Mouse (Mus musculus) spleen, postnatal 10 days (tissue): ENCODE measurements around the gene Pecr.
"Not testable (repeated sequence)": the region's sequence is repeated elsewhere in the genome, so short reads cannot be mapped to it uniquely, and the experiment has no call there.

Source experiments
- DNase-seq, 2 experiments: peaks; one replicate each; pipeline ENCODE4 v3.0.0; 2021 to 2022; ENCODE audit warnings: low spot score in 2 of 2

Pecr gene

DNA sequence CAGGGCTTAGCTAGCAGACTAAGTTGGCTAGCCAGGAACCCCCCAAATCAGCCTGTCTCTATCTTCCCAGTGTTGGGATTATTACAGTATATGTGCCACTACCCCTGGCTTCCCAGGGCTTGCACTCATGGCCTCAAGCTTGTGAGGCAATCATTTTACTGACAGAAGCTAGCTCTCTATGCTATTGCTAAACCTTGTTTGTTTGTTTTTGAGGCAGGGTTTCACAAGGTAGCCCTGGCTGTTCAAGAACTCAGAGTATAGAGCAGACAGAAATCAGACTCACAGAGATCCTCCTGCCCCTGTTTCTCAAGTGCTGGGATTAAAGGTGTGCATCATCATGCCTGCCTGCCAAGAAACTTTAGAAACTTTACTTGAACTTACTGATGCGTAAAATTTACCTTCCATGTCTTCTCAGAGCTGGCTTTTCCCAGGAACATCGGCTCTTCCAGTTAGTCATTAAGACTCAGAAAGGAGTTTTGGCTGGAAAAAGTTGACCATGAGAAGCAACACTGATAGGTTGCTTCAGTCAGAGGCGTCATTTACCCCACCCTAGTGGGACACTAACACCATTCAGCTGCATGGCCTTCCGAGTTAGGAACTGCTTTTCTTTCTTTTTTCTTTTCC is 4.5 kb upstream of the Pecr start:
- DNase-seq: no peak

DNA sequence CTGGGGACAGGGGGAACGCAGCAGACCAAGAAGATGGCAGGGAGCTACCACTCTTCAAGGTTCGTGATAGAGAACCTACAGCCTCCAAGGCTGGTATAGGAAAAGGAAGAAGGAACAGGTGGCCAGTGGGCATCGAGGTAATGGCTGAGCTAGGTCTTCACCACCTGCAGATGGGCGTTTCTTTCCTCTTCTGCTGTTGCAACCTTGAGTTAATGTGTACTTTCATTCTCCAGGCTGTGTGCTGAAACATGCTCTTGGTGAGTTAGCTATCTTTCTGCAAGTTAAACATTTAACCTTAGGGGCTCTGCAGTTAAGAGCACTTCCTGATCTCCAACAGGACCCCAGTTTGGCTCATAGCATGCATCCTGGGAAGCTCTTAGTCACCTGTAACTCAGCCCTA is 3.8 kb upstream of the Pecr start:
- DNase-seq: no peak

DNA sequence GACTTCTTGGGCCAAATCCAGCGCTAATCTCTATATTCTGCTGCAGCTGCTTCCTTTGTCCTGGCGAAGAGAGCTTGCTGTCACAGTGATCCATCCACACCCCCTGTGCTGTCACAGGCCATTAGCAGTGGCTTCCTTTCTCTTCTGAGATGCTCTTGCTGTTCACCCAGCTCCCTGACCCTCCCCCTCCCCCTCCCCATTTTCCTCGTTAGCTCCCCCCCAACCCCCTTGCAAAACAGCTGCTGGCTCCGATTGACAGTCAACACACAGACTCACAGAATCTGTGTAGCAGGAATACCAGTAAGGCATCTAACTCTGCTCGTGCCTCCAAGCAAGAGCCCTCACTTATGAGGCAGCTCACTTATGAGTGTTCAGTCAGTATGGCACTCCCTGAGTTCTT is 2.8 kb upstream of the Pecr start:
- no peak for DNase-seq

DNA sequence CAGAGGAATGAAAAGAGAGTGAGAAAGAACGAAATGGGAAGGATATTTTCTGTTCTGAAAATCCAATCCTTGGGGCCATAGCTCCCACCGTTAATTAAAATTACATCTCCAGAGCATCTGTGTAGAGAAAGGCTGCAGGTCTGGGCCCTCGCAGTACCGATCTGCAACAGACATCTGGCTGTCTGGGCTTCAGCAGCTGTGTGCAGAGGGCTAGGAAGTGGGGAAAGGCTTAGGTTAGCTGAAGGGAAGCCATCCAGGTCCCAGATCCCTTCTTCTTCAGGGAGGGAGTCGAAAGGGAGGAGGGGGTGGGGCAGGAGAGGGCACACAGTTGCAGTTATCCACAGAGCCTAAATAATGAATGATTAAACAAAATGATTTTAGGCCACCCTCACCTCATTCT is 425 bp upstream of the Pecr start:
- no peak for DNase-seq

DNA sequence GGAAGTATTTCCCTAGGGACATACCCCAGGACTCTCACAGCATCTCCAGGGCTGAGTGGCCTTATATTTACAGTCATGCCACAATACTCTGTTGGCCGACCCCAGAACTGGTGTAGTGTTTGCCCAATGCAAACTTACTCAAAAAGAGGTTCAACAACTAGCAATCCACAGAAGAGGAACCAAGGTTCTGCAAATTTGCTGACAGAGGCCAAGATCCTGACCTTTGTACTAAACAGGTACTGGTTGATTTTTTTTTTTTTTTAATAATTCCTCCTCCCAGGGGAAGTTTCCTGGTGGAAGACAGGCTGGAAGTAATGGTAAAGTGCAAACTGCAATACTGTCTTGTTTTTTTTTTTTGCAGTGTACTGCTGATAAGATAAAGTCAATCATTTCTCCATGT is 1.5 kb downstream of the Pecr start:
- no peak for DNase-seq

DNA sequence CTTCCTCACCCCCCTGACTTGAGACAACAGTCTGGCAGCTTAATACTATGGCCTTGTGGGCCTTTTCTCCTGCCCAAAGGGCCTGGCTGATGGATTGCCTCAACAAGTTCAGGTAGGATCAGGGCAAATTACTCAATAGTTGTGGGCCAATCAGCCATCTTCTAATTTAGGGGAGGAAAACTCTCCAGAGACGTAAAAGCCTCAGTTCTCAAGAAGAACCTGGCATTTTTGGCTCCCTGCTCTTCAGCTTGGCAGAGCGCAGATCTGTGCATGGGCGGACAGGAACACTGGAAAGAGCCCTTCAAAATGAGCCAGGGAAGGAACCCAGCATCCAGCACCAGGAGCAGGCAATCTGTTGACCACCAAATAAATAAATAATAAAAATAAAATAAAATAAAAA is 6.0 kb downstream of the Pecr start:
- no peak for DNase-seq

DNA sequence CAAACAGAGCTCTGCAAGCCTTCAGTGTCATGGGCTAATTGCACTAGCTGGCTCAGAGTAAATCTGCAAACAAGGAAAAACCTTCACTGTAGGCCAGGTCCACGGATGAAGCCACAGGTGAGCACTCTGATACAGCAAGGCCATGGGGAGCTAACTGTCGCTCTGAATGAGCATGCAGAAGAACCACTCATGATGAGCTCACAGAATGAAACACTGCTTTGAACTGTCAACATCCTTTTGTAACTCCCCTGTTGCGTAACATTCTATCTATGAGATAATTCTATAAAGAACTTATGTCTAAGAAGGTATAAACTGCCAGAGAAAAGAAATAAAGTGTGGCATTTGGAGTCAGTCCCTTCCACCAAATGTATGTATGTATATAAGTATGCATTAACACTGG is 21.0 kb downstream of the Pecr start:
- DNase-seq: no peak

DNA sequence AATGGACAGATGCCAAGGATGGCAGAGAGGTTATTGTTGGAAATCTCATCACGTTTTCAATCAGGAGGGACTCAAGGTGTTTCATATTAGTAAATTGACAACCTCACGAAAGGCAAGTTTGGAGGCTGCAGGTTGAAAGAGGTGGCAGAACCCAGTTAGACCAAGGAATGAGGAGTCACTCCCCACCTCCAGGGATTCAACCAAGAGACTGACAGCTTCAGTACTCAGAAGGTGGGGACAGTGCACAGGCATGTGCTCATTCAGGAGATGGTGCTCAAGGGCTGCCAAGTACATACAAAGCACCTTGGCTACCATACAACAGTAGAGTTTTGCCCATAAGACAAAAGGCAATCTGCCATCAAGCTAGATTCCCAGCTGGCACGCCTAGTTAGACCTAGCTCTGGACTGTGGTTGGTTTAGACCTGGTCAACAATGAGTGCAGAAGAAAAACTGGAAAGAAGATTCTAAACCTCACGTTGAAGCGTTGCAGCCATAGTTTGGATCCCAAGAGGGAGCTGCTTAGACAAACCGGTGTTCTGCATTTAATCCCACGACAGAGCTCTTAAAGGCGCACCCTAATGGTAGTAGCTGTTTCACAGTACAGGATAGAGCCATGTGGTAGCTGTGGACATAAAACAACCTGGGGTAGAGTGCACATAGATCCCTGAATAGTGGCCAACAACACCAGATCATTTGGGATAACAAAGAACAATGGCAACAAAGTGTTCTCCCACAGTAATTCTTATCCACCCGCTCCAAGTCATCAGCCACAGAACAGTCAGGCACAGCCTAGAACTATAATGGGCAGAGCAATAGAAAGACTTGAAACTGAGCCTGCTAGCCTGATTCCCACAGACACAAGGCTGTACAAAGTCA is 27.5 kb downstream of the Pecr start:
- DNase-seq: no peak

DNA sequence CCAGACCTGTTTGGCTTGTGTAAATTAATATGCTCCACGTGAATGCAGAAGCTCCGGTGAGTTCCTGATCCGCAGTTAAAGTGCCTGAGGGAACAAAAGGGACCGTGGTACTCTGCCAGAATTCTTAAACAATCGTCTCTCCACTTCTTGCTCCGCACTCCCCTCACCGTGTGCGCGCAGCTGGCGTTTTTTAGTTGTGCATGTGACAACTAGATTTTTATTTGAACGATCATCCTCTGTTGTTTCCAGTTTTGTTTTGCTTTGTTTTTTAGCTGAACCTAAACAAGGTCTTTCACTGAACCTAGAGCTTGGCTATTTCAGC is 28.3 kb downstream of the Pecr start:
- no peak for DNase-seq

DNA sequence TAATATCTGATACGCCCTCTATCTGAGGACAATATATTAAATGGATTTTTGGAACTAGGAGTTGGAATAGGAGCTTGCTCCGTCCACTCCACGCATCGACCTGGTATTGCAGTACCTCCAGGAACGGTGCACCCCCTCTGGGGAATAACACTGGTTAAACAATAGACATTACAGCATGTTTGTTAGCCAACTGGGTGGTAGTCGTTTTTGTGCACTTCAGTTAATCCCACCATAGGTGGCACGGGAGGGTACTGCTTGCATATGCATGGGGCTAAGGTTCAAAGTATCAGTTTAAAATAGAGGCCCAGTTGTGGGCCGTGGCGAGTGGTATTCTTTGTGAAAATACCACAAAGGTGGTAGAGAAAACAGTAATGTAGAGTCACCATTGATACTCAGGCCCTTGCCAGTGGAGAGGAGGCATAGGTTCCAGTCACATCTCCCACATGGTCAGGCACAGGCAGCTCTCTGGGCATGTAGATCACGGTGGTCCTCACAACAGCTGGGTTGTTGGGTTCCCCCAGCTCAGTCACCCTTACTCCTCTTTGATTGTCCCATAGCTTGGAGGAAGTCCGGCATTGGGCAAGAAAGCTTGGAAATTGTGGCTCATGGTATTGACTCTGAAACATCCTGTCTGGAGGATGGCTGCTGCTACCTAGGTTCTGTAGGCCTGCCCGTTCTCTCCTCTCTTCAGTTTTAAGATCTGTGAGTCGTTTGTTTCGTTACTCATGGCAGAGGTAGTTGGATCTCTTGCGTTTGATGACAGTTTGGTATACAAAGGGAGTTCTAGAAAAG is 28.9 kb downstream of the Pecr start:
- peak; percentile 10 to 59 for DNase-seq

DNA sequence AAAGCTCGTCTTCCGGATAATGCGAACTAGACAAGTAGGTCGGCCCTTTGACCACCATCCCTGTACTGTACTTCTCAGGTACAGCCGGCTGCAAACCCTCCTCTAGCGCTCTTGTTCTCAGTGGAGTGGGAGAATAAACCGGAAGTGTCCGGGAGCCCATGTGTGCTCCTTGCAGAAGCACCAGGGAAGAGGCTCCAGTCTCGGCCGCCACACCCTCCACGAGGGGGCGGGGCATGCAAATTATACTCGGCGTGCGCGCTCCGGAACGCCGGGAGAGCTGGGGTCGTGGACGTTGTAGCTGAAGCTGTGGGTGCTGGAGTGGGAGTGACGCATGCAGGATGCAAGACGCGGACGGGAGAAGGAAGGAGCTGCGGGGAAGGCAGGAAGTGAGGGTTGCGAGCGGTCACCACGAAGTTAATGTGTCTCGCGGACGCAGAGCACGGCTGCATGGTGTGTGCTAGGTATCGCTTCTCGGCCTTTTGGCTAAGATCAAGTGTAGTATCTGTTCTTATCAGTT is 29.5 kb downstream of the Pecr start:
- peak; percentile 74 to 89 for DNase-seq

DNA sequence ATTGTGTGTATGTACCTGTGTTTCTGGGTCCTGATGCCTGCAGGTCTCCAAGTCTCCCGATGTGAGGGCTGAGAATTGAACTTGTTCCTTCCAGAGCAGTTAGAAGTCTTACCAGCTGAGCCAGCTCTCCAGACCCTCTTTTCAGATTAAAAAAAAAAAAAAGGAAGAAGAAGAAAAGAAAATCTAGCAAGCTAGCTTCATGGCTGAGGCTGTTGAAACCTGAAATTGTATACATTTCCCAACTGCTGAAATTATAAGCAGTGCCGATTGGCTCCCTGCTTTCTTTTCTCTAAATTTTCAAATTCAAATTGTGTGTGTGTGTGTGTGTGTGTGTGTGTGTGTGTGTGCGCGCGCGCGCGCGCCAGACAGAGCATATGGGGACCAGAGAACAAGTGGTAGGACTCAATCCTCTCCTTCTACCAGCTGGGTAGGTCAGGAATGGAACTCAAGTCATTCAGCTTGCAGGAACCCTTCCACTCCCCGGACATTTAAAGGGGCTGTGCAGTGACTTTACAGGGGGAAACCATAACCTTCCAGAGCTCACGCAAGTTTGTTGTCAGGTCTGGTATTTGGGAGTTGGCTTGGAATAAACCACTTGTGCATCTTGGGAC is 30.1 kb downstream of the Pecr start:
- peak in 1 of 2 experiments; percentile 23 for DNase-seq

DNA sequence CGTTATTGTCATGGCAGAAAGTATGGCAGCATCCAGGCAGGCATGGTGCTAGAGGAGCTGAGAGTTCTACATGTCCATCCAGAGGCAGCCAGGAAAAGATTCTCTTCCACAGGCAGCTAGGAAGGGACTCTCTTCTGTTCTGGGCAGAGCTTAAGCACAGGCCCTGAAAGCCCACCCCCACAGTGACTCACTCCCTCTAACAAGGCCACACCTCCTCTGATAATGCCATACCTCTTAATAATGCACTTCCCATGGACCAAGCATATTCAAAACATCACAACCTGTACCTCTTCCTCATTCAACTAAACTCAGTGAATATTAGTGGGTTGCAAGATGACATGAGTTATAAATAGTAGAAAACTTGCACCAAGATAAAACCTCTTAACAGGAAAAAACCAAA is 32.3 kb downstream of the Pecr start:
- DNase-seq: no peak

DNA sequence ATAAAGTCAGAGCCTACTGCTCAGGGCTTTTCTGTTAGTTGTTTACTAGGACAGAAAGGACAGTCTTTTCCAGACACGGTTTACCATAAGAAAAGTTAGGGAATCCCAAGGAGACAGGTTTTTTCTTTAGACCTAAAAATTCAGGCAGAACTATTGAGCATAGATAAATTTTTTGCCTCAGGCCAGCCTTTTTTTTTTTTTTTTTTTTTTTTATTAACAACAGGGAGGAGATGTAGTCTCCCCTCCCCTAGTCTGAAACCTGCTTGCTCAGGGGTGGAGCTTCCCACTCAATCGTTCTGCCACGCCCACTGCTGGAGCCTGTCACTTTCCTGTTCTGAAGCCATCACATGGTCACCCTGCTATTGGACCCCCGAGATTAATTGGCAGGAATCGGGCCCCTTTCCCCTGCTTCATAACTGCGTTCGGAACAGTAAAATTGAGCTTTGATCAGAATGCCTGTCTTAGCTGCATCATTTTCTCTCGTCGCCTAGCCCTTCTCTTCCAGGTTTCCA is 35.8 kb downstream of the Pecr start:
- not testable (repeated sequence) for DNase-seq

DNA sequence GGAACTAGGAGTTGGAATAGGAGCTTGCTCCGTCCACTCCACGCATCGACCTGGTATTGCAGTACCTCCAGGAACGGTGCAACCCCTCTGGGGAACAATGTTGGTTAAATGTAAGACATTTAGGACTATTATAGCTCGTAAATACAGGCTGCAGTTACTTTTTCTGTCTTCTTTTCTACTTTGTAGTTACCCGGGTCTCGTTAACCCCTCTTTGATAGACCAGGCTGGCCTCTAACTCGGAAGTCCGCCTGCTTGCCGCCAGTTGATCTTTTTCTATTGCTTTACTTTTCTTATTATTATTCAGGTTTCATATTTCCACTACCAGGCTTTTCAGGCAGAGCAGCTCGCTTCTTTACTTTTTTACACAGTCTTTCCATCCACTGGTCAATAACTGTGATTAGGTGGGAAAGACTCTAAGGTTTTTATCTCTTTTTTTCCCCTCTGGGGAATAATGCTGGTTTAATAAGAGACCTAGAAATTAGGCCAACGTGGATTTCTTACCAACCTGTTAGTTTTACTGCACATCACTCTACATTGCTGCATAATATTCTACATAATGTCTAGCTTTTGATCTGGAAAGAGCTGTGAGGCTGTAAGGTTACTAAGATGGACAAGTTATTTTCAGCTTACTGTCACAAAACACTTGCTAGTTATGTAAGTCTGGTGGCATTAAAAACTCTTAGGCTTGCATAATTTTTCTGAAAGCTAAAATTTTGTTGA is 39.6 kb downstream of the Pecr start:
- peak in 1 of 2 experiments; percentile 36 for DNase-seq

DNA sequence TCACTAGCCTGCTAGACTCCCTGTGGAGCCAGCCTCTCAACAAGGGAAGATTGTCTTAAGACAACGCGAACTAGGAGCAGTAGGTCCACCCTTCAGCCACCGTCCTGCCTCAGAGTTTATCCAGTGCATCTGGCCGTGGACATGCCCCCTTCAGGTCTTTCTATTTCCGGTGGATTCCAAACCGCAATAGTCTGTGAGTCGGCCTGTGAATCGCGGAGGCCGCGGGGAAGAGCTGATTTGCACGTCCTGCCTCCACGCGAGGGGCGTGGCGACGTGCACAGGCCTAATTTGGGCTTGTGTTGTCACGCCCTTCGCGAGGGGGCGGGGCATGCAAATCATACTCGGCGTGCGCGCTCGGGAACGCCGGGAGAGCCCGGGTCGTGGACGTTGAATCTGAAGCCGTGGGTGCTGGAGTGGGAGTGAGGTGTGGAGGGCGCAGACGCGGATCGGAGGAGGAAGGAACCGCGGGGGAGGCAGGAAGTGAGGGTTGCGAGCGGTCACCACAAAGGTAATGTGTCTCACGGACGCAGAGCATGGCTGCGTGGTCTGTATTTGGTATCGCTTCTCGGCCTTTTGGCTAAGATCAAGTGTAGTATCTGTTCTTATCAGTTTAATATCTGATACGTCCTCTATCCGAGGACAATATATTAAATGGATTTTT is 40.3 kb downstream of the Pecr start:
- DNase-seq: peak; percentile 89 to 97

DNA sequence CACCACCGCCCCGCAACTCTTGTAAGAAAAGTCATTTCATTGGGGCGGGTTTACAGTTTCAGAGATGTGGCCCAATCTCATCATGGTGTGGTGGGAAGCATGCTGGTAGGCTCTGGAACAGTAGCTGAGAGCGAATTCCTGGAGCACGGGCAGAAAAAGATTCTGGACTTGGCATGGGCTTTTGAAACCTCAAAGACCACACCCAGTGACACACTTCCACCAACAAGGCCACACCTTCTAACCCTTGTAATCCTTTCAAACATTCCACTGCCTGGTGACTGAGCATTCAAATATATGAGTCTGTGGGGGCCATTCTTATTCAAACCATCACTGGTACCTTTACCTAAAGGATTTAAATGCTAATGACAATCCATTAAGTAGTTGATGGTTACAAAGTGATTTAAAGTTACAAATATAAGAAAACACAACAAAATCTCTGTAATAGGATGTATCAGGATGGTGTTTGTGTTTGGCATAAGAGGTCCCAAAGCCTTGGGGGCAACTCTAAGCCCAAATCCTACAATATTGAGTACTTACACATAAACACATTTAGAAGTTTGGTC is 41.5 kb downstream of the Pecr start:
- no peak for DNase-seq

DNA sequence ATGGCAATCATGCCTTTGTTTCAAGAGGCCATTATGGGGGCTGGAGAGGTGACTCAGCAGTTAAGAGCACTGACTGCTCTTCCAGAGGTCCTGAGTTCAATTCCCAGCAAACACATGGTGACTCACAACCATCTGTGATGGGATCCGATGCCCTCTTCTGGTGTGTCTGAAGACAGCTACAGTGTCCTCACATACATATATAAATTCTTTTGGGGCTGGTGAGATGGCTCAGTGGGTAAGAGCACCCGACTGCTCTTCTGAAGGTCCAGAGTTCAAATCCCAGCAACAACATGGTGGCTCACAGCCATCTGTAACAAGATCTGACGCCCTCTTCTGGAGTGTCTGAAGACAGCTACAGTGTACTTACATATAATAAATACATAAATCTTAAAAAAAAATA is 45.0 kb downstream of the Pecr start:
- DNase-seq: not testable (repeated sequence)

DNA sequence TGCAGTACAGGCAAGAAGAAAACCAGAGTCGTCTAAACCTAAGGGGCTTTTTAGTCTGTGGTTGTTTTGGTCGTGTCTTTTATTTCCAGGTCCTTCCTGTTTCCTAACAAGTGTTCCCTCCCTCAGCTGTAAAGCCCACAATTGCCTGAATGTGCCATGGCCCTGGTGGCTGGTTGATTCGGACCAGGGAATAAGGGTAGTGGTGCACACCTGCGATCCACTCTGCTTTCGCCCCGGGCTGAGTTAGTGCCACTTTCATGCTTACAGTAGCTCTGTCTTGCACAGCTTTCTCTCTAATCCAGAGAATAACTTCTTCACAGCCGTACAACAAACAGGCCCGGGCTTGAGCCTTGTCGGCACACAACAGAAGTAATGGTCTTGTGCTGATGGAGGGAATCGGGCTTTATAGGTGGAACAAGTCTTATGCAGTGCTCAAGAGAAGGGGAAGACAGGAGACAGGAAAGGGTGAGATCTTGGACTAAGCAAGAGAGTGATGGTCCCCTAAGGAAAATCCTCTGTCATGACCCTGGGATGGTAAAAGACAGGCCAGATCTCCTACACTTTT is 46.0 kb downstream of the Pecr start:
- DNase-seq: no peak
